Mouse (Mus musculus) lung, adult 18-20 months (tissue): ENCODE measurements around the gene Ppfia1.

Source experiments
- DNase-seq, 2 experiments: peaks; one replicate each; pipeline ENCODE4 v3.0.0; 2022; ENCODE audit warnings: mixed read lengths in 2 of 2

Ppfia1 gene

DNA sequence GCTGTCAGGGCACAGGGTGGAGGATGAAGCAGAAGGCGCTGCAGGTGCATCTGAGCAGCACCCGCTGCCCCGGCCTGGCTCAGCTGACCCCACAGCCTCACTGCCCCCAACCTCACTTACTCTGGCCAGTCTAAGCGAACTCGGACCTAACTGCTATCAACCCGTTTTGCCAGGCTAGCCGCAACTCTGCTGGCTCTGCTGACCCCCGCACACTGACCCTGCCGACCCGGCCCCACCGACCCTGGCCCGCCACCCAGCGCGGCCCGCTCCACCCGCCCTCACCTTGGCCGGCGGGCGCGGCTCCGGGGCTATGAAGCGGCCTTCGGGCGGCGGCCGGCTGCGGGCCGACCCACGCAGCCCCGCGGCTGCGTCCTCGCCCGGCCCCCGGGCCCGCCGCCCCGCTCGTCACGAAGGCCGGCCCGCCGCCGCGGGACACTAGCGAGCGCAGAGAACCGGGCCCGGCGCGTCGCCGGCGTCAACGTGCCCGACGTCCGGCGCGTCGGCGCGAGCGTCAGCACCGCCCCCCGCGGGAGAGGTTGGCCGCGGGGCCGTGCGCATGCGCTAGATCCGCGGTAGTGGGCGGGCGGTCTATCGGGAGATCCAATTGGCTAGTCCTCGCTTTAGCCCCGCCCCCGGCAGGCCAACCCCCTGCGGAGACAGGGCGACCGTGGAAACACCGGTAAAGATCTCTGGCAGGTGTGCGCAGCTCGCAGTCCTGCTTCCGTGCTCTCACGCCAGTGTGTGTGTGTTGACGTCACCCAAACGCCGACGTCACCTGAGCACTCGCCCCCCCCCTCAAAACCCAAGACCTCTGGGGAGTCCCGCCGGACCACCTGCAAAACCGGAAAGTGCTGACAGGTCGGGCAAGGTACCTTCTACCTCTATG is at the start of gene Ppfia1:
TSS of gene Ppfia1 (minus strand) at position 493 of the 886 bp plus-strand sequence.
- DNase-seq: peak; percentile 97 to 98

- no peak for DNase-seq
Observed at GRCm38 (mm10) chr7:144600333-144600900, 46.9 kb upstream of the Ppfia1 start.

DNA sequence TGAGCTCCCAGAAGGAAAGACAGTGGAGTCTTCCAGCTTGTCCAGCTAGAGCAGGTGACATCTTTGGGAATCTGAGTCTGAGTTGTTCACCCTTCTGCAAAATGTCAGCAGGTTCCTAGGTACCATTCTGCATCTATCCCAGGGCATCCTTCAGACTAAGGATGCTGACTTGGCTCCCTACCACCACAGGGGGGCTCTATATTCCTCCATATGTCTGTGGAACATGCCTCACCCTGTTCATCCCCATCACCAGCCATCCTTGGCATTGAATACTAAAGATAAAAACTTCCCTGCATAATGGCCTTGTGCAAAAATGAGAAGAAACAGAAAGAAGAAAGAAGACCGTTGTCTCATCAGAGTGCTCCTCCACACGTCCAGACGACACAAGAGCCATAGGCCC is 36.0 kb upstream of the Ppfia1 start:
- DNase-seq: no peak

DNA sequence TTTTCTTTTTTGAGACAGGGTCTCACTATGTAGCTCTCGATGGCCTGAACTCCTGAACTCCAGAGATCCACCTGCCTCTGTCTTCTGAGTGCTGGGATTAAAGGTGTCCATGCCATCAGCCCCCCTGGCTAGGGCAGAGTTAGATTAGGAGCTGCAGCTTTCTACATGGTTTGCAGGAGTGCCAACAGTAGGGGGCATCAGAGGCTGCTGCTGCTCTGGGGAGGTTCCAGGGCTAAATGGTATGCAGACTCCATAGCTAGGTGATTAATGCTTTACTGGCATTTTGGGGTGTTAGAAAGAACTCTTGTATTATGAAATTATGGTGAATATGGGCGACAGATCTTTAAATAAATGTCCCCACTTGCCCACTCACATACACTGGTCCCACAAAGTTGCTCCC is 33.8 kb upstream of the Ppfia1 start:
- peak; percentile 38 to 54 for DNase-seq

DNA sequence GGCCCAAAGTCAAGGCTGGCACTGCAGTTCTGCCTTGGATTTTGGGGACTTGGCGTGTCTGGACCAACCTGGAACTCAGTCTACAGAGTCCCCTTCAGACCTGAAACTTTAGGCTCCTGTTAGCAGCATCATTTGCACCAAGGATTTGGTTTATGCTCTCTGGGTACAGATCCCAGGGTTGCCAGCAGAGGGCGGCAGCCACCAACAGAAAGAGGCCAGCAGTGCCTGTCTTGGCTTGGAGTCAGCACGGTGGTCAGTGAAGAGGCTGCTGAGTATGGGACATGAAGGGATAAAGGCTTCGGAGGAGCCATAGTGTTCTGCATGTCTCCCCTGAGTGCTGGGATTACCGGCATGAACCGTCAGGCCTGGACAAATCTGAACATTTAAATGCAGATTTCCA is 32.1 kb upstream of the Ppfia1 start:
- peak; percentile 55 to 58 for DNase-seq

DNA sequence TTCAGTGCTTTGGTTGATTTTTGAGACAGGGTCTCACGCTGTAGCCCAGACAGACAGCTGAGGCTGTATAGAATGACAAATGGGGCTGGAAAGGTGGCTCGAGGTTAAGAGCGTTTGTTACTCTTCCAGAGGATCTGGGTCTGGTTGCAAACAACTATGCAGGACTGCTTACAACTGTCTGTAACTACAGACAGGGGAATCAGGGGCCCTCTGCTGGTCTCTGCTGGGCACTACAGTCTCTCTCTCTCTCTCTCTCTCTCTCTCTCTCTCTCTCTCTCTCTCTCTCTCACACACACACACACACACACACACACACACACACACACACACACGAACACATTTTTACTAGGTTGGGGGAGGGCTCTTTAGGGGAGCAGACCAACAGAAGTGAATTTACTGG is 30.1 kb upstream of the Ppfia1 start:
- peak; percentile 25 to 34 for DNase-seq

DNA sequence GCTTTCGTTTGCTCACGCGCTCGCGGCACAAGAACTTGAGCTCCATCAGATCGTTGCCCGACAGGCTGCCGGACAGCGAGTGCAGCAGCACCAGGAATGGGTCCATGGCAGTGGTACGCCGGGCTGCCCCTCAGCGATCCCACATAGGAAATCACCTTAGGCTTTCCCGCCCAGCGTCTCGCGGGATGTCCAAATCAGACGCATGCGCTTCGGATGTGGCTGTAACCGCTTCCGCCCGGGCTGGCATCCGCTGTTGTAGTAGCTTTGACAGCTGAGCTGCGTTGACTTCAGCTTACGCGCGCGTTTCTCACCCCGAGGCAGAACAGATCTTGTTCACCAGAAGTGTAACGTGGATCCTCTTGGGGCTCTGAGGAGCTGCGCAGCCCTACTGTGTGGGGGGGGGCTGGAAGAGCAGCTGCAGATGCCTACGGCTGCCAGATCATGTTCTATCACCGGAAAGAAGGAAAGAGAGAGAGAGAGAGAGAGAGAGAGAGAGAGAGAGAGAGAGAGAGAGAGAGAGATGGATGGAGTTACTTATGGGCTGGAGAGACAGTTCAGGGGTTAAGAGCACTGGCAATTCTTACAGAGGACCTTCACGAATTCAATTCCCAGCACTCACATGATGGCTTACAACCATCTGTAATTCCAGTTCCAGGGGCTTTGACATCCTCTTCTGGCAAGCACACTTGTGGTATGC is 28.9 kb upstream of the Ppfia1 start, which contains the start of gene Fadd:
TSS of gene Fadd (minus strand) at position 180 of the 697 bp plus-strand sequence.
- peak; percentile 95 to 96 for DNase-seq

GRCm38 (mm10) chr7:144581559-144582283 is 28.2 kb upstream of the Ppfia1 start:
- peak; percentile 89 to 91 for DNase-seq

DNA sequence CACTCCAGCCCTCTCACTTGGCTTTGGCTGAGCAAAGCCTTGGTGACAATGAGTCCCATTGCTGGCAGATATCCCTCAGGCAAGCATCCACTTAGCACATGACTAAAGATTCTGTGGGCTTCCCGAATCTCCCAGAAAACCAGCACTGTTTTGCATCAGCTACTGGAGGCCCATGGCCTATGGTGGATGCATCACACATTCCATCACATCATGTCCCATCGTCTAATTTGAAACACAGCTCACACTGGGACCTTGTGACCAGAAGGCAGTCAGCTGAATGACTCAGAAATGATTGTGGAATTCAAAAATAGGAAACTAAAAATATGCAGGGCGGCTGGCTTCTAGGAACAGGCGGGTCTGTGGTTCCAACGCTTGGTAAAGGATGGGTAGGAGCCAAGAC is 24.3 kb upstream of the Ppfia1 start:
- no peak for DNase-seq

DNA sequence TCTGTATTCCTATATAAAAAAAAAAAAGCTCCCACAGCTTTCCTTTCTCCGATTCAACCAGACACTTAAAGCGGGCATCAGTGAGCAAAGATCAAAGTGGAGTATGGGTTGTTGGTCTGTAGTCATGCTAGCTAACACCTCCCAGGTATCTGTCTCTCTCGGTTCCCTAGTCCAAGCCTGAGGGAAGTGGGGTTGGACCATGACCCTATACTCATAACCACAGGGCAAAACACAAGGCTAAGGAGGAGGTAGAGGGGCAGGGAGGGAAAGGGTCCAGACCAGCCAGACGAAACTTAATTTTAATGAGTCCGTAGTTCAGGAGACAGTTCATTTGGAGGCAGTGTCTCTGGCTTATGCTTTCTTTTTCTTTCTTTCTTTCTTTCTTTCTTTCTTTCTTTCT is 18.7 kb upstream of the Ppfia1 start:
- no peak for DNase-seq

DNA sequence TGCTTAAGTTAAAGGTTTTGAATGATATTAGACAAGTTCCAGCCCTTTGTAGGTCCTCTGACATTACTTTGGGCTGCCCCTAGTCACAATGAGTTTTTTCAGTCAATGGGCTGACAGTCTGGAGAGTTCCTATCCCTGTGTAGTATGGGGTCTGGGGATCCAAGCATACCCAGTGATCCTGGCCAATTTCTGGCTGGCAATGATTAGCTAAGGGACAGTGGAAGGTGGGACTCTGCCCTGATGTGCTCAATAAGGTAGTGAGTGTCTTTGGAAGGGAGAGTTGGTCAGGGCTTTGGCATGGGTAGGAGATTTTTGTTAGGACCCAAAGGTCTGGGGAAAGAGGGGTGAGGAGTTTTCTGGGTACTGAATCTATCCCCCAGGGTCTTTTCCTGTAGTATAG is 18.1 kb upstream of the Ppfia1 start:
- no peak for DNase-seq

DNA sequence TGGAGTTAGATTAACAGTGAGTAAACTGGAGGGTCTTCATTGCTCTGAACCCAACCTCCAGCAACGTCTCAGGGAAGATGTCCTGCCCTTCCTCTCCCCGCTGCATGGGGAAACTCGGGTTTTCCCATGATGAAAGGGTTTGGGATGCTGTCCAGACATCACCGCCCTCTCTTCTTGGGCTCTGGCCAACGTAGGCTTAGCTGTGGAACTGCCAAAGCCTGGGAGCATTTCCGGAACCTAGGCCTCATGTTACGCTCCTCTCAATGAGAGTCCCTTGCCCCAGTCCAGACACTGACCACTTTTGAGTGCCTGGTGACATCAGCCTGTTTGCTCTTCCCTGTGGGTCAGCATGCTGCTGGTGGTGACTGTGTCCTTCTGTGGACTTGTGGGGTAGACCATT is 15.9 kb upstream of the Ppfia1 start:
- DNase-seq: peak; percentile 47 to 55

GRCm38 (mm10) chr7:144568091-144568490 is 14.6 kb upstream of the Ppfia1 start:
- no peak for DNase-seq

GRCm38 (mm10) chr7:144566921-144567682 is 13.6 kb upstream of the Ppfia1 start:
- no peak for DNase-seq

DNA sequence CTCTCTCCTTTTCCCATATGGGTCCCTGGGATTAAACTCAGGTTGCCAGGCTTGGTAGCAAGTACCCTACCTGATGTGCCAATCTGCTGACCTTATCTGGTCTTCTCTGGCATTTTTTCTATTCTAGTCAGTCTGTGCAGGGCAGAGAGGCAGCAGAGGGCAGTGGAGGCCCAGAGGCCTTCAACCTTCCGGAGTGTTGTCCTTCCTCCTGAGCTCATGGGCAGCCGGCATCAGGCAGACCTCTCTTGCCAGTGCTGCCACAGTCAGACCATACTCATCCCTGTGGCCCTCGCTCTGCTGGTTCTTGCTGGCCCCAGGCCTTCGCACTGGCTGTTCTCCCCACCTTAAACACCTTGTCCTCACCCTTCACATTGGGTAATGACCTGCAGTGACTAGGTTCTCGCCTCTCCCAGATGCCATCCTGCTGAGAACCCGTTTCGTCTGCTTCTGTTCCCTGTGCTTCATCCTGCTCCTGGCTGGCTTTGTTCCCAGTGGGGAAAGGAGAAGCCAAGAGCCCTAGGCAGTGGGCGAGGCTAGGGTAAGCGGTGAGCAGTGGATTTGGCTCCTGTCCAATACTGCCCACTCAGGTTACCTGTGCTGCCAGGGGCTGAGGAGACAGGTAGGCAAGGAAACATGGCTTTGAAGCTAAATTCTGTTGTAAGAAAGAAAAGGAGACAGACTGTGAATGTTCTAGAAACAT is 10.1 kb upstream of the Ppfia1 start:
- DNase-seq: peak in 1 of 2 experiments; percentile 60

DNA sequence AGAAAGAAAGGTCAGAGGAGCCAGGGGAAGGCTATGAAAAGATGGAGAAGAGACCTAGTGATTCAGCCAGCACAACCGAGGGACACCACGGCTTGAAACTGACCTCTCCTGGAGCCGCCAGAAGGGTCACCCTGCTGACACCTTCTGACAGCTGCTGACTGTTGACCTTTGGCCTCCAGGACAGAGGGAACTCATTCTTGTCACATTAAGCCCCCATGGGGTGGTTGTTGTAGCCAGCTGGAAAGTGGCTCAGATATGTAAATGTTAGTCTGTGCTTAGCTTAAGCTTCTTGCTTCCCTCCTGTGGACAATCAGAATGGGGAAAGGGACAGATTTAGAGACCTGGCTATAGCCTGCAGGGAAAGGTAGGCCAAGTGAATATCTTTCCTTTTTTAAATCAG is 8.5 kb upstream of the Ppfia1 start:
- no peak for DNase-seq

- no peak for DNase-seq
Observed at GRCm38 (mm10) chr7:144560594-144560993, 7.1 kb upstream of the Ppfia1 start.

- no peak for DNase-seq
Observed at GRCm38 (mm10) chr7:144558552-144558951, 5.0 kb upstream of the Ppfia1 start.

- DNase-seq: no peak
Observed at GRCm38 (mm10) chr7:144554123-144554472, 569 bp upstream of the Ppfia1 start.

- no peak for DNase-seq
Observed at GRCm38 (mm10) chr7:144552274-144552673, 1.3 kb downstream of the Ppfia1 start.

GRCm38 (mm10) chr7:144550811-144551210 is 2.7 kb downstream of the Ppfia1 start:
- DNase-seq: peak in 1 of 2 experiments; percentile 18
